Mouse (Mus musculus): Measurements from ENCODE around the gene Mmd2.

- TF ChIP-seq CTCF (IDR thresholded peaks at IDR 0.05; ENCODE audit: low read depth) (no peak), EP300 (IDR thresholded peaks at IDR 0.05; ENCODE audit: low read depth) (no peak)
Observed at GRCm38 (mm10) chr5:142574323-142575057, 34.1 kb downstream of the Mmd2 start.

Data from liver, embryonic 14.5 days (tissue).